Mouse (Mus musculus) liver, embryonic 12.5 days (tissue): ENCODE measurements around the gene Dlg2. TPM values are rescaled to one million over a fixed set of nuclear protein-coding genes. Genes with fewer than 3 reads are reported as not detected.
A peak's percentile ranks its signal among the peaks of the same experiment; 100 is the strongest.

ENCODE experiments used
- ATAC-seq: fragments of 200-750 bp; cut with Nextera tagmentation; 2 replicates; pipeline ENCODE4 v1.8.0; 2017; ENCODE audit warnings: moderate number of reproducible peaks, mild to moderate bottlenecking, moderate library complexity
- H3K27ac ChIP-seq: fragments of 300-500 bp; sonication (generic); 2 replicates; pipeline ENCODE4 v1.5.1; 2016; ENCODE audit warnings: mild to moderate bottlenecking
- H3K27me3 ChIP-seq: fragments of 300-500 bp; sonication (generic); replicated peaks from 2 replicates; pipeline ENCODE4 v1.6.1; 2016; ENCODE audit warnings: mild to moderate bottlenecking, moderate library complexity
- H3K36me3 ChIP-seq: fragments of 300-500 bp; sonication (generic); 2 replicates; pipeline ENCODE4 v1.6.1; 2016; ENCODE audit warnings: mild to moderate bottlenecking, moderate library complexity
- H3K4me1 ChIP-seq: fragments of 300-500 bp; sonication (generic); 2 replicates; pipeline ENCODE4 v1.6.1; 2016
- H3K4me2 ChIP-seq: fragments of 300-500 bp; sonication (generic); 2 replicates; pipeline ENCODE4 v1.6.1; 2016; ENCODE audit warnings: mild to moderate bottlenecking, moderate library complexity
- H3K4me3 ChIP-seq: fragments of 300-500 bp; sonication (generic); 2 replicates; pipeline ENCODE4 v1.5.1; 2016; ENCODE audit warnings: mild to moderate bottlenecking, moderate library complexity
- H3K9ac ChIP-seq: fragments of 300-500 bp; sonication (generic); 2 replicates; pipeline ENCODE4 v1.6.1; 2016; ENCODE audit warnings: mild to moderate bottlenecking, moderate library complexity
- H3K9me3 ChIP-seq: fragments of 300-500 bp; sonication (generic); replicated peaks from 2 replicates; pipeline ENCODE4 v1.6.1; 2016; ENCODE audit warnings: mild to moderate bottlenecking, moderate library complexity
- WGBS: fragments of 180-500 bp; shearing (Covaris S2); methylation state at CpG from one replicate; pipeline ENCODE4 v1.1.7; 2016; ENCODE audit not compliant: insufficient replicate concordance; 5-methylcytosine and 5-hydroxymethylcytosine counted together
- polyA plus RNA-seq: library from polyadenylated mRNA; unstranded; fragments of >200 nt; fragmentation: Nextera tagmentation; extraction: Ambion mirVana; gene quantifications from 2 replicates; pipeline ENCODE4 v1.2.1, GENCODE M21; 2016

Gene Dlg2
- polyA plus RNA-seq, 1 experiment from 2014 or later = 1.1 TPM

DNA sequence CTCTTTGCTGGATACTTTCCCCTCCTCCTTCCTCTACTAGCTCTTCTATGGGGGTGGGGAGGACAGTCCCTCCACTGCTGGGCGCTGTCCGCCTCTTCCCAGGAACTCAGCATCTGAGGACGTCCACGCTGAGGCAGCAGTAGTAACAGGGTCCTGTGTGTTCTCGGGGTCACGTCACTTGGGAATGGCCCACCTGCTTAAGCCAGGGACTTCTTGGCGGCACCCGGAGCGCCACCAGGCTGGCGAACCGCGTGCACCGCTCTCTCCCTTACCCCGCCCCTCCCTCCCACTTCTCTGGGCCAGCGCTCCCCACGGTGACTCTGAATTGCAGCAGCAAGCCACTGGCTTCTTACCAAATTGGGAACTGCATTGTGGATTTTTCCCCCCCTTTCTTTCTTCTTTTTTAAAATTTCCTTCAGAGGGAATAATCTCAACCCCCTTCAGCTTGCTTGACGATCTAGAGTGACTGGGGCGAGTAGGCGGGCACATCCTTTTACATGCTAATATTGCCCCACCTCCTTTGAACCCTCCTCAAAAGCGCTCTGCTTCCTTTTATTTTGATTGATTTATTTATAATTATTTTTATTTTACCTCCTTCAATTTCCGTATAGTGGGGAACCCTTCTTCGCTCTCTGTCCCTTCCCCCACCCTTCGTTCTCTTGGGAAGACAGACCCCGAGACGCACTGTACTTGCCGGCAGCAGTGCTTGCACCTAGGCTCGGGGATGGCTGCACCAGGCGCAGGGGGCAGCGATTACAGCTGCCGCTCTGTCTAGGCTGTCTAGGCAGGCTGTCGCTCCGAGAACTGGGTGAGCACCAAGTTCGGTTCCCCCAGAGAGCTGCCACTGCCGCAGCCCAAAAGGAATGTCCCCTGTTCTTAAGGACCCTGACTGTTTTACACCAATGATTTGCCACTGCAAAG lies 785.8 kb downstream of the Dlg2 start:
- 2% methylated on average over 34 of the region's 34 CpGs for WGBS
- Histone ChIP-seq H3K27ac (no peak overlapping the region), H3K4me3 (peak overlapping the region; percentile 25), H3K9ac (no peak overlapping the region), H3K27me3 (peaks cover 13% of the 10 kb centered on the region), H3K36me3 (no peaks in the 10 kb centered on the region), H3K4me1 (0 out of 2 replicates have a peak, but pooled peaks cover 4% of the 10 kb centered on the region), H3K9me3 (no peaks in the 10 kb centered on the region), H3K4me2 (peak overlapping the region; percentile 61)
- ATAC-seq = 0 out of 2 replicates have a peak, but pooled peaks have one; percentile 24

DNA sequence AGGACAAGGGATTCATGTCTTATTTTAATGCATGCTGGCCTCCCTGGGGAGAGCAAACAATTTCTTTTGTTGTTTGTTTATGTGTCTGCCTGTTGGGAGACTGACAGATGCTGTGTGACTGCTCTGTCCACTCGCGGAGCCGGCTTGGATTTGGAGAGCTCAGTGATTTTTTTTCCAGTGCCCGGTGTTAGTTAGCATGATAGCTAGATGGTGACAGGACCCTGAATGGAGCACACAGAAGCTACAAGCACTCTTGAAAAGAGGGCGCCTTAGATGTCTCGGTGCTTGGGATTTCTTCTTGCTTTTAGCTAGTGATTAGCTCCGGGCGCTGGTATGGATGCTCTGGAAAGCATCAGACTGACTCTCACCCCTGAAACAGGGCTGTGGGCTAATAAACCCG lies 786.5 kb downstream of the Dlg2 start:
- peak overlapping the region; percentile 61; the same call in 1 of the 2 replicates for H3K4me2 ChIP-seq
- peaks cover 13% of the 10 kb centered on the region for H3K27me3 ChIP-seq
- no peak overlapping the region for H3K9ac ChIP-seq
- H3K9me3 ChIP-seq = no peaks in the 10 kb centered on the region
- H3K4me1 ChIP-seq = 0 out of 2 replicates have a peak, but pooled peaks cover 4% of the 10 kb centered on the region
- no peaks in the 10 kb centered on the region for H3K36me3 ChIP-seq
- no peak overlapping the region for H3K27ac ChIP-seq
- ATAC-seq = no peak
- H3K4me3 ChIP-seq = no peak overlapping the region
- WGBS = 15% methylated on average over 9 of the region's 9 CpGs

DNA sequence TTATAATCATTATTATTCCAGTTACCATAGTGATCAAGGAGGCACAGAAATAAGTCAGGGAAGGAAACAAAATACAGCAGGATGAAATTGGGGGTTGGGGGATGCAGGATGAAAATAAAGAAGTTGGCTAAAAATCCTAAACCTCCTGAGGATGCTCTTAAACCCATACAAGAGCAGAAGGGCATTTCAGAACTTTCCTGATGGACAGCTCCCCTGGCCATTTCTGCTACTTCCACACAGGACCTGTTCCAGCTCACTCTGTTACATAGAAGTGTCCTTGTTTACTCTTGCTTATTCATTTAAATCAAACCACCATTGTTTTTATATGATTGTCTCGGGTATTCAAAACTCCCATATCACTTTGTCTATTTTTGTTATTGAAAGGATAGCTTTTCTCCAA lies 791.3 kb downstream of the Dlg2 start:
- Histone ChIP-seq H3K36me3 (no peaks in the 10 kb centered on the region), H3K4me2 (no peak overlapping the region), H3K27me3 (peaks cover 10% of the 10 kb centered on the region; the same call in 1 of the 2 replicates), H3K27ac (no peak overlapping the region), H3K4me1 (no peaks in the 10 kb centered on the region), H3K9ac (no peak overlapping the region), H3K4me3 (no peak overlapping the region), H3K9me3 (no peaks in the 10 kb centered on the region)
- 12% methylated on average over 1 of the region's 1 CpGs for WGBS
- no peak for ATAC-seq

DNA sequence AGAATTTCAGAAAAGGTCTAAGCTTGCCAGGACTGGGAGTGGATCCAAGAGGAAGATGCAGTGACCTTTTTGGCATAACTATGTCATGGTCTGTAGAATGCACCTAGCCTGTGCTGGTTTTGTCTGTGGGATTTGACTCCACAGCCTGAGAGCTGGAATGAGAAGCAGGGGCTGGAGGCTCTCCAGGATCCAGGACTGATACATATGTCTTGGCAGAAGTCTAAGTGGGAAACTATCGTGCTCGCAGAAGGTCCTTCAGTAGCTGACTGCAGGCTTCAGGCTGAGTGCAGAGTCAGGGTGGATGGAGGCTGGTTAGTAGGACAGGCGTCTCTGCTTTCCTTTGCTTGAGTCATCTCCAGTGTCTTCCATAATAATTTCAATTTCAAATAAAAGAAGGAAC lies 807.7 kb downstream of the Dlg2 start:
- Histone ChIP-seq H3K4me2 (no peak overlapping the region), H3K4me1 (no peaks in the 10 kb centered on the region), H3K27me3 (no peaks in the 10 kb centered on the region), H3K9ac (no peak overlapping the region), H3K36me3 (no peaks in the 10 kb centered on the region), H3K4me3 (no peak overlapping the region), H3K9me3 (no peaks in the 10 kb centered on the region), H3K27ac (no peak overlapping the region)
- no peak for ATAC-seq
- 66% methylated on average over 3 of the region's 3 CpGs for WGBS

DNA sequence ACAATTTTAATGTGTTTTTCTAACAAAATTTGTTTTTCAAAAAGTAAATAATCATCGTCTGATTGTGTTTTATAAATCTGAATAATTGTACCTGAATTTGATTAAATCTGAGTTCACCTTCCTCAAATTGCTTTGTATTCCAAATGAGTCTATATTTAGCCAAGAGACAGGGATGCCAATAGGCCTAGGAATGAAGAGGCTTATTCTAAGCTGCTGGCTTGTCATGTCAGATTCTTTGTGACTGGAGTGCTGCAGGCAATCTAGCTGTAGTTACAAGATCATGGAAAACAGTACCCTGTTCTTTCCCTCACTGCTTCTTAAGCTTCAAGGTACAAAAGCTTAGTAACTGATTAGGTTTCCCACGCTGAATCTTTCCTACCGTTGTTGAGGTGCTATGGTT lies 811.9 kb downstream of the Dlg2 start:
- Histone ChIP-seq H3K36me3 (no peaks in the 10 kb centered on the region), H3K27ac (no peak overlapping the region), H3K9me3 (no peaks in the 10 kb centered on the region), H3K4me3 (no peak overlapping the region), H3K9ac (no peak overlapping the region), H3K4me2 (no peak overlapping the region), H3K27me3 (no peaks in the 10 kb centered on the region), H3K4me1 (no peaks in the 10 kb centered on the region)
- no peak for ATAC-seq
- 64% methylated on average over 3 of the region's 3 CpGs for WGBS

DNA sequence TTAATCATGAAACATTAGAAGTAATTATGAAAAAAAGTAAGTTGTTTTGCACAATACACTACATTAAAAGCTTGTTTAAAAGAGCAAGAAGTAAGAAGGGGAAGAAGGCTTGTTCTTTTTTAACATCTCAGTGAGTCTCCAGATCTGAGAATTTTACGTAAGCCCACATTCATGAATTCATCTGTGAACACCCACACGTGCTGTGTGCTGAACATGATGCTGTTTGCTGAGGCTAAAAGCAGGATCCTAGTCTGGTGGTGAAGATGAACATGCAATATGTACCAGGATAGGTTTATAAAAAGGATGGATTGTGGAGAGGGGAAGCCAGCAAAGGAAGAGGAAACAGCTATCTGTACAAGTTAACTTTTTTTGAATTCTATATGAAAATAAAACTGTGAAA lies 819.7 kb downstream of the Dlg2 start:
- Histone ChIP-seq H3K9ac (no peak overlapping the region), H3K27ac (no peak overlapping the region), H3K36me3 (no peaks in the 10 kb centered on the region), H3K9me3 (no peaks in the 10 kb centered on the region), H3K4me2 (no peak overlapping the region), H3K4me1 (no peaks in the 10 kb centered on the region), H3K4me3 (no peak overlapping the region), H3K27me3 (no peaks in the 10 kb centered on the region)
- no peak for ATAC-seq
- 48% methylated on average over 2 of the region's 2 CpGs for WGBS

DNA sequence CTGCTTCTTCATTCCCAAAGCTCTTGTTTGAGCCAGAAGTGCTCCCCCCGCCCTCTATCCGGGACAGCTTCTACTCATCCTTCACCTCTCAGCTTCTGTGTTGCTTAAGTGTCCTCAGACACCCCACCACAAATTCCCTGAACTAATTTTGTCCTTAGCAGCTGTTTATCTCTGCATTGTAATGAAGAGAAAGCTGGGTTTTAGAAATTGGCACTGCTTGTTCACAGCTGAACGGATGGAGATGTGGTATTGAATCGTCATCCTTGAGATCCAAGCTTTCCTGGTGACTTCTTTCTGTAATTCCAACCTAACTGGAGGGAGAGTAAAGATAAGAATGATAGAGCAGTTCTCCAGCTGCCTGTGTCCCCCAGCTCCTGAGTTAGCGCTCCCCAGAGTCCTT lies 834.7 kb downstream of the Dlg2 start:
- Histone ChIP-seq H3K4me1 (no peaks in the 10 kb centered on the region), H3K36me3 (no peaks in the 10 kb centered on the region), H3K4me3 (no peak overlapping the region), H3K9me3 (no peaks in the 10 kb centered on the region), H3K9ac (no peak overlapping the region), H3K27ac (no peak overlapping the region), H3K27me3 (no peaks in the 10 kb centered on the region), H3K4me2 (no peak overlapping the region)
- 66% methylated on average over 5 of the region's 5 CpGs for WGBS
- no peak for ATAC-seq

DNA sequence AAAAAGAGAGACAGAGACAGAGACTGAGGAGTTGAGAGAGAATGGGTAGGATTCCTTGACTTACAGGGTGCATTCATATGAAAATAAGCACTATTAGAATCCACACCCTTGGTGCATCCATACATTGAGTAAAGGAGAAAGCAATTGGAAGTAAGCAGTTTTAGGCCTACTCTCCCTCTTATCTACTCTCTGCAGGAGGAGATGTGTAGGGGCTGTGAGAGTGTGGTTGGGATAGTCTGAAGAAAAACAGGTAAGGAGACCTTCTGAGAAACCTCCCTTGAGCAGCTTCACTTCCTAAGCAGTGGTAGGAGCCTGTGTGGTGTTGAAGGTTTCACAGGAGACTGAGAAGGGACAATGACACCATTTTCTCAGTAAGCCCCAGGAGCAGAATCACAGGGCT lies 868.6 kb downstream of the Dlg2 start:
- H3K4me3 ChIP-seq = no peak overlapping the region
- no peaks in the 10 kb centered on the region for H3K4me1 ChIP-seq
- H3K27ac ChIP-seq = no peak overlapping the region
- H3K9ac ChIP-seq = no peak overlapping the region
- peak; percentile 46; the same call in 1 of the 2 replicates for ATAC-seq
- H3K36me3 ChIP-seq = no peaks in the 10 kb centered on the region
- no peaks in the 10 kb centered on the region for H3K27me3 ChIP-seq
- no peaks in the 10 kb centered on the region for H3K9me3 ChIP-seq
- H3K4me2 ChIP-seq = no peak overlapping the region

DNA sequence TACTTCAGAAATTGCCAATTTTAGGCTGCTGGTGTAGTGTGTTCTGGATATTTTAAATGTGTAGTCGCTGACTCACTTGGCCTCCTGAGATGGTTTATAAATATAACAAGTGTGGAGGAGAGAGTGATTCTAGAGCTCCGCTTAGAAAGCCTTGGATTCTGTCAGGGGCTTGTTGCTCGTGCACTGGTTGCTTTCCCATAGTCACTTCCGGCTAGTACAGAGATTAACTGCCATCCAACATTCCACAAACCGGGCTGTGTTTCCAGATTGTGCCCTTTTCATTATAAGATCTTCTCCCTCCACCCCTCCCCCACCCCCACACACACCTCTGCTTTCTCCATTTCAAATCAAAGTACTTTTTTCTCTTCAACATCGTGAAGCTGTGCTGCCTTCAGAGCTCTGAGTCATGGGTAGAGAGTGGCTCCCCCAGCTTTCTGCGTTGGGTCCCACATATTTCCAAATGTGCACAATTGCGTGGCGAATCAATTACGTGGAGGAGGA lies 893.4 kb downstream of the Dlg2 start:
- H3K4me1 ChIP-seq = no peaks in the 10 kb centered on the region
- H3K9me3 ChIP-seq = no peaks in the 10 kb centered on the region
- no peaks in the 10 kb centered on the region for H3K36me3 ChIP-seq
- H3K9ac ChIP-seq = no peak overlapping the region
- H3K27ac ChIP-seq = no peak overlapping the region
- no peak for ATAC-seq
- 61% methylated on average over 10 of the region's 10 CpGs for whole genome bisulfite sequencing
- no peak overlapping the region for H3K4me2 ChIP-seq
- H3K4me3 ChIP-seq = no peak overlapping the region
- no peaks in the 10 kb centered on the region for H3K27me3 ChIP-seq

DNA sequence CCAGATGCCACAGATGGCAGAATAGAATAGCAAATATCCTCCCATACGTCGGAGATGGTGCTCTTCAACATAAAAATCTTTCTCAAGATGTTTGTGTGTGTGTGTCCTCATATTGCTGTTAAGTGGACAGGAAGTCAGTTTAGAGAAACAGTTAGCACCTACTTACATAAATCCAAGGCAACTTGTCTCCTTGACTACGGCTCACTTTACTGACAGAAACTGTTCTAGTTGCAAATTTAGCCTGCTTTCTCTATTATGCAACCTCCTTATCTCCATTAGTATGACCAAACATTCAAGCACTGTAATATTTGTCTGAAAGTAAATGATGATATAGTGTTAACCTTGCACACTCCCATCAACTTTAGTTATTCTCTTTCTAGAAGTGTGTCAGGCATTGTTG lies 905.8 kb downstream of the Dlg2 start:
- H3K4me3 ChIP-seq = no peak overlapping the region
- no peak for ATAC-seq
- H3K27ac ChIP-seq = no peak overlapping the region
- no peaks in the 10 kb centered on the region for H3K4me1 ChIP-seq
- no peak overlapping the region for H3K4me2 ChIP-seq
- no peaks in the 10 kb centered on the region for H3K9me3 ChIP-seq
- H3K9ac ChIP-seq = no peak overlapping the region
- H3K36me3 ChIP-seq = no peaks in the 10 kb centered on the region
- 60% methylated on average over 3 of the region's 3 CpGs for WGBS
- no peaks in the 10 kb centered on the region for H3K27me3 ChIP-seq

DNA sequence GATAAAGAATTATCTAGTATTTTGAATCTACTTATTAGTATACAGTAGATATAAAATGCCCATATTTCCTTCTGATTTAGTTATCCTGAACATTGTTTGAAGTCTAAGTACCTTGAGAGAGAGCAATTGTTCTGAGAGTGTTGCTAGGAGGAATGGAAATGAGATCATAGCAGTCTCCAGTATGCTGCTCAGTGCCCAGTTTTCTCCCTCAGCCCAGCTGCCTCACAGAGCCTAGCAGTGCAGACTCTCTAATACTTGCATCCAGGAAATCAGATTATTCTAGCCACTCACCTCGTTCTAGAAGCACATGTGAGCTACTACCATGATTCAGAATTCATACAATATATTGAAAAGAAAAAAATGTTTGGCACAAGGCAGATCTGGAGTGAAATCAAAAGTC lies 907.4 kb downstream of the Dlg2 start:
- H3K36me3 ChIP-seq = no peaks in the 10 kb centered on the region
- no peak overlapping the region for H3K27ac ChIP-seq
- no peak overlapping the region for H3K4me2 ChIP-seq
- no peak overlapping the region for H3K9ac ChIP-seq
- 21% methylated on average over 1 of the region's 1 CpGs for WGBS
- no peak for ATAC-seq
- H3K4me1 ChIP-seq = no peaks in the 10 kb centered on the region
- H3K9me3 ChIP-seq = no peaks in the 10 kb centered on the region
- no peak overlapping the region for H3K4me3 ChIP-seq
- no peaks in the 10 kb centered on the region for H3K27me3 ChIP-seq

DNA sequence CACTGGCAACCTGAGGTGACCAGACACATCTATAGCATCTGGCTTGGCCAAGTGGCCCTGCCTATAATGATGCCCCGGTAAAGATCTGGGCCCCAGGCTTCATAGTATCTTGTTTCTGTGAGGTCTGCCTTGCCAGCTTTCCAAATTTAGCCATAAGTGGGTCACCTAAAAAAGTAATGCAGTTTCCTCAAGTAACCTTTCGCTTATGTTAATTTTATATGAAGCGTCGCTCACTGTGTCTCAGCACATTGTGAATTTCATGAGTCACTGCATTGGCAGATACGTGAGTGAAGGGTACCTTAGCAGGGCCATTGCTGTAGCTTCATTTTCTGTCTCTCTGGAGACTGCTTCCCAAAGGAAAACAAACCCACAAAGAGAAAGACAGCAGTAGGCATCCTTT lies 912.8 kb downstream of the Dlg2 start:
- no peaks in the 10 kb centered on the region for H3K9me3 ChIP-seq
- H3K9ac ChIP-seq = no peak overlapping the region
- no peaks in the 10 kb centered on the region for H3K4me1 ChIP-seq
- no peaks in the 10 kb centered on the region for H3K27me3 ChIP-seq
- 71% methylated on average over 5 of the region's 5 CpGs for WGBS
- no peaks in the 10 kb centered on the region for H3K36me3 ChIP-seq
- H3K4me3 ChIP-seq = no peak overlapping the region
- H3K27ac ChIP-seq = no peak overlapping the region
- no peak for ATAC-seq
- no peak overlapping the region for H3K4me2 ChIP-seq
